Mouse (Mus musculus) hindbrain, embryonic 14.5 days (tissue): ENCODE measurements around the gene Vps51. TPM values are rescaled to one million over a fixed set of nuclear protein-coding genes. Genes with fewer than 3 reads are reported as not detected.

Experiments used
- ATAC-seq: fragments of 200-750 bp; cut with Nextera tagmentation; 2 replicates; pipeline ENCODE4 v1.8.0; 2017; ENCODE audit warnings: moderate number of reproducible peaks, mild to moderate bottlenecking, moderate TSS enrichment, moderate library complexity; ENCODE audit not compliant: low FRiP score
- DNase-seq: peaks from one replicate; pipeline ENCODE4 v3.0.0-alpha.2; 2015; ENCODE audit warnings: low spot score
- H3K27ac ChIP-seq: fragments of 300-500 bp; sonication (generic); 2 replicates; pipeline ENCODE4 v1.5.1; 2014; ENCODE audit warnings: mild to moderate bottlenecking, moderate library complexity
- H3K27me3 ChIP-seq: fragments of 300-500 bp; sonication (generic); 2 replicates; pipeline ENCODE4 v1.6.1; 2014; ENCODE audit warnings: mild to moderate bottlenecking, low read length, mixed read lengths; ENCODE audit not compliant: control insufficient read depth, insufficient read depth
- H3K36me3 ChIP-seq: fragments of 300-500 bp; sonication (generic); replicated peaks from 2 replicates; pipeline ENCODE4 v1.6.1; 2014; ENCODE audit not compliant: control insufficient read depth, insufficient read depth
- H3K4me1 ChIP-seq: fragments of 300-500 bp; sonication (generic); replicated peaks from 2 replicates; pipeline ENCODE4 v1.6.1; 2014; ENCODE audit warnings: antibody characterized with exemption, low read length, mixed read lengths; ENCODE audit not compliant: control insufficient read depth, insufficient read depth
- H3K4me2 ChIP-seq: fragments of 300-500 bp; sonication (generic); replicated peaks from 2 replicates; pipeline ENCODE4 v1.6.1; 2014; ENCODE audit warnings: mild to moderate bottlenecking, moderate library complexity
- H3K4me3 ChIP-seq: fragments of 300-500 bp; sonication (generic); replicated peaks from 2 replicates; pipeline ENCODE4 v1.5.1; 2014; ENCODE audit warnings: mild to moderate bottlenecking, low read length
- H3K9ac ChIP-seq: fragments of 300-500 bp; sonication (generic); 2 replicates; pipeline ENCODE4 v1.6.1; 2014
- H3K9me3 ChIP-seq: fragments of 300-500 bp; sonication (generic); 2 replicates; pipeline ENCODE4 v1.6.1; 2016; ENCODE audit warnings: low read length; ENCODE audit not compliant: control insufficient read depth
- WGBS: fragments of 180-500 bp; shearing (Covaris S2); extraction: QIAGEN DNeasy Blood & Tissue Kit; methylation state at CpG from one replicate; pipeline ENCODE4 v1.1.7; 2014; 5-methylcytosine and 5-hydroxymethylcytosine counted together
- polyA plus RNA-seq: library from polyadenylated mRNA; unstranded; fragments of >200 nt; fragmentation: Nextera tagmentation; extraction: Ambion mirVana; gene quantifications from 2 replicates; pipeline ENCODE4 v1.2.1, GENCODE M21; 2014

Vps51 gene
- polyA plus RNA-seq, 1 experiment from 2014 or later, result 71.7 TPM

GRCm38 (mm10) chr19:6085417-6085879 is 8.4 kb upstream of the Vps51 start:
- Histone ChIP-seq H3K27ac (no peak overlapping the region), H3K4me2 (peak overlapping the region; percentile 92), H3K4me3 (peak overlapping the region; percentile 47), H3K36me3 (peaks cover 25% of the 10 kb centered on the region), H3K9me3 (no peaks in the 10 kb centered on the region), H3K4me1 (peaks cover 14% of the 10 kb centered on the region), H3K27me3 (no peaks in the 10 kb centered on the region), H3K9ac (no peak overlapping the region; the same call in 1 of the 2 replicates)
- WGBS, result 0% methylated on average over 17 of the region's 17 CpGs
- ATAC-seq (peak; percentile 71), DNase-seq (peak; percentile 62)

DNA sequence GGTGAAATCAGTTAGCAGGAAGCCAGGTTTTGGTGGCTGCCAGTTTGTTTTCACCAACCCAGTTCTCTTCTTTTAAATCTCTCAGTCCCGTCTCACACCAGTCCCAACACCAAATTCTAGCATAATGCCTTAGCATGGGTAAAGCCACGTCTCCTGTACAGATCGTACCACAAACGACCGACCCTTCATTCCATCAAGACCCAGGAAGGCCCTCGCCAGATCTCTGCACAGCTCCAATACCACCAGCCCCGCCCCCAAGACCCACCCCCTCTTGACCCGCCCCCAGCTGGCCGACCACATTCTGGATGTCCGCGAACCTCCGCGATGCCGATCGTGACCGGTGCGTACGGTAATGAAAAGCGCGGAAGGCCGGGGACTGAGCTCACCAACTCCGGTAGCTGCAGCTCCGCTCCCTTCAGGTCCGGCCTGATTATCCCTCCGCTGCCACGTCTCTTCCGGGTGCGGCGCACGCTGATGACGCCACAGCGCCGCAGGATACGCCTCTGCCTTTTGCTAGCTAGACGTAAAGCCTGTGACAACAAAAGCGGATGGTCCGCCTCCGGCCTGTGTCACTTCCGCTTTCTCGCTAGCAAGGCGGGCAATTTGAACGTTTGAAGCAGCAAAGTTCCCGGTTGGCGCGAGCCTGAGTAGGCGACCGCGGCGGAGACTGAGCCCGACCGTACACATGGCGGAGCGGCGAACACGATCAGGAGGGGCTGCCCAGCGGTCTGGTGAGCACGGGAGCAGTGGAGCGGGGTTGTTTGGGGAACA is 7.6 kb upstream of the Vps51 start, which contains the start of the genes Zfpl1 and Cdca5:
Gene Zfpl1, minus strand, starts transcription at position 479 of the 771 bp plus-strand sequence.
Gene Cdca5, plus strand, starts transcription at position 506 of the 771 bp plus-strand sequence.
- WGBS, result under 1% methylated on average over 58 of the region's 58 CpGs
- Histone ChIP-seq H3K9me3 (no peaks in the 10 kb centered on the region), H3K9ac (peak within 1 kb of the TSS; percentile 68), H3K4me1 (peaks cover 14% of the 10 kb centered on the region), H3K27ac (peak within 1 kb of the TSS; percentile 26; the same call in 1 of the 2 replicates), H3K4me2 (peak within 1 kb of the TSS; percentile 92), H3K36me3 (peaks cover 29% of the 10 kb centered on the region), H3K4me3 (peak within 1 kb of the TSS; percentile 47), H3K27me3 (no peaks in the 10 kb centered on the region)
- ATAC-seq, result peak; percentile 91
- peak; percentile 100 for DNase-seq

DNA sequence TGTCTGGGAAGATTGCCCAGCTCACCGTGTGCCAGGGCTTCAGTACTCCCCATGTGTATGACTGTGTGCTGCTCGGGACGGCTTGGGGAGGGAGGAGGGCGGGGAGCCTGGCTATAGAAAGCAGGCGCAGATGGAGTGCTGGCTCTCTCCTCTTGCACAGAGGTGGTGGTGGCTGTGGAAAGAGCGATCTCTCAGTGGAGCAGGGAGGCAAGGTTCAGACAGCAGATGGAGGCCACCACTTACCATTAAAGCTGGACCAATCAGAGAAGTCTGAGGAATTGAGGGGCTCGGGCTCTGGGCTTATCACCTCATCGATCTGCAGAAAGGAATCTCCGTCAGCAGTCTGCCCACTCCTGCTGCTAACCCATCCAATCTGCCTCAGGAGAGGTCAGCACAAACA is 5.1 kb upstream of the Vps51 start, which contains the start of gene Gm28374:
Gene Gm28374, minus strand, starts transcription at position 101 of the 400 bp plus-strand sequence.
- H3K4me1 ChIP-seq, result peaks cover 14% of the 10 kb centered on the region
- H3K4me2 ChIP-seq, result no peak within 1 kb of the TSS
- H3K27me3 ChIP-seq, result no peaks in the 10 kb centered on the region
- H3K27ac ChIP-seq, result no peak within 1 kb of the TSS
- 91% methylated on average over 9 of the region's 9 CpGs for WGBS
- peaks cover 37% of the 10 kb centered on the region for H3K36me3 ChIP-seq
- no peaks in the 10 kb centered on the region for H3K9me3 ChIP-seq
- no peak within 1 kb of the TSS for H3K9ac ChIP-seq
- DNase-seq (no peak), ATAC-seq (no peak)
- H3K4me3 ChIP-seq, result no peak within 1 kb of the TSS

- 97% methylated on average over 12 of the region's 12 CpGs for WGBS
- H3K4me1 ChIP-seq, result peaks cover 19% of the 10 kb centered on the region
- H3K36me3 ChIP-seq, result peaks cover 42% of the 10 kb centered on the region
- H3K9ac ChIP-seq, result no peak within 1 kb of the TSS
- no peaks in the 10 kb centered on the region for H3K27me3 ChIP-seq
- H3K4me2 ChIP-seq, result no peak within 1 kb of the TSS
- no peaks in the 10 kb centered on the region for H3K9me3 ChIP-seq
- DNase-seq, result no peak
- no peak within 1 kb of the TSS for H3K4me3 ChIP-seq
- H3K27ac ChIP-seq, result no peak within 1 kb of the TSS
- no peak for ATAC-seq
Measured at GRCm38 (mm10) chr19:6079983-6080480, 3.0 kb upstream of the Vps51 start, which contains the start of gene Tmem262. TSS of gene Tmem262 (plus strand) at chr19:6080033.

DNA sequence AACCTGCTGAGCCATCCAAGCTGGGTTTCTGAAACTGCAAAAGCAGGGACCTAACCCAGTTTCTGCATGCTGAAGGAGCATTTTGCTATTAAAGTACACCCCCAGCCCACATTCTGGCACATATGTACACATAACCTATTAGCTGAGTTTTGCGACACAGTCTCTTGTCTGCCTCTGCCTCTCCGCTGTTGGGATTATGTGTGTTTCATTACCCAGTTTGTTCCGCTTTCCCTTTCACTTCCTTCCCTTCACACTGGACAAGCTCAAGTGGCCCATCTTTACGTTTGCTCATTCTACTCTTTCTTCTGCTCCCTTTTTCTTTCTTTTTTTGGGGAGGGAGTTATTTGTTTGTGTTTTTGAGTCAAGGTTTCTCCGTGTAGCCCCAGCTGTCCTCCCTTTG is 3.1 kb downstream of the Vps51 start:
- Histone ChIP-seq H3K9ac (no peak overlapping the region), H3K27ac (no peak overlapping the region), H3K9me3 (no peaks in the 10 kb centered on the region), H3K27me3 (no peaks in the 10 kb centered on the region), H3K36me3 (peaks cover 50% of the 10 kb centered on the region), H3K4me1 (peaks cover 8% of the 10 kb centered on the region), H3K4me3 (no peak overlapping the region), H3K4me2 (no peak overlapping the region)
- ATAC-seq, result no peak
- WGBS, result 94% methylated on average over 5 of the region's 5 CpGs
- no peak for DNase-seq

- peaks cover 18% of the 10 kb centered on the region for H3K4me1 ChIP-seq
- no peak overlapping the region for H3K4me3 ChIP-seq
- ATAC-seq (no peak), DNase-seq (no peak)
- H3K4me2 ChIP-seq, result no peak overlapping the region
- H3K27me3 ChIP-seq, result no peaks in the 10 kb centered on the region
- peaks cover 55% of the 10 kb centered on the region for H3K36me3 ChIP-seq
- H3K9me3 ChIP-seq, result no peaks in the 10 kb centered on the region
- H3K27ac ChIP-seq, result no peak overlapping the region
- H3K9ac ChIP-seq, result no peak overlapping the region
- WGBS, result 93% methylated on average over 19 of the region's 19 CpGs
Measured at GRCm38 (mm10) chr19:6071261-6071660, 5.8 kb downstream of the Vps51 start.

DNA sequence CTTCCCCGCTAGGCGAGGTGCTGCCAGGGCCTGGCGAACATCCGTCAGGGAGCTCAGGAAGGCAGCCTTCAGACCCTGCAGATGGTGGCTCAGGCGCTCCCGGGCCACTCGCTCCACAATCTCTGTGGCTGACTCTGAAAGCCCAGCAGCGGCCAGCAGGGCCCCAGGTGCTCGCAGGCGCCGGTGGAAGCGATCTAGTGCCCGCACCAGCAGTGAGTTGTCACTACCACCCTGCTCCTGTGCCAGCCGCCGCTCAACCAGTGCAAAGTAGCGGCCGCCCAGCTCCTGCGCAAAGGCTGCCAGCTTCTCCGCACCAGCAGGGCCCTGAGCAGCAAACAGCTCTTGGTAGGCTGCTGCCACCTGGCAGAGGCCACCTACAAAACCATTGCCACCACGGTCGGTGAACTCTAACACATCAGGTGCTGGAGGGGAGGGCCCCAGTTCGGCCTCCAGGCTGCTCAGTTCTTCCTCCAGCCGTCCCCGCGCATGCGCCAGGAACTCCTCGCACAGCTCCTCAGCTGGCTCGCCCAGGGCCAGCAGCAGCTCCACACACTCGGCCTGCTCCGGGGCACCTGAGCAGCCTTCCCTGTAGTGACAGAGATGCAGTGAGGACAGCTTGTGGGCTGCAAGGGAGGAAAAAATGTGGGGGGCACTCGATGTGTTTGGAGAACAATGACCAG is 6.3 kb downstream of the Vps51 start:
- Histone ChIP-seq H3K4me3 (no peak overlapping the region), H3K9ac (no peak overlapping the region), H3K4me1 (peaks cover 16% of the 10 kb centered on the region), H3K27me3 (no peaks in the 10 kb centered on the region), H3K9me3 (no peaks in the 10 kb centered on the region), H3K4me2 (no peak overlapping the region), H3K36me3 (peaks cover 55% of the 10 kb centered on the region), H3K27ac (no peak overlapping the region)
- WGBS, result 89% methylated on average over 31 of the region's 31 CpGs
- ATAC-seq (no peak), DNase-seq (no peak)

DNA sequence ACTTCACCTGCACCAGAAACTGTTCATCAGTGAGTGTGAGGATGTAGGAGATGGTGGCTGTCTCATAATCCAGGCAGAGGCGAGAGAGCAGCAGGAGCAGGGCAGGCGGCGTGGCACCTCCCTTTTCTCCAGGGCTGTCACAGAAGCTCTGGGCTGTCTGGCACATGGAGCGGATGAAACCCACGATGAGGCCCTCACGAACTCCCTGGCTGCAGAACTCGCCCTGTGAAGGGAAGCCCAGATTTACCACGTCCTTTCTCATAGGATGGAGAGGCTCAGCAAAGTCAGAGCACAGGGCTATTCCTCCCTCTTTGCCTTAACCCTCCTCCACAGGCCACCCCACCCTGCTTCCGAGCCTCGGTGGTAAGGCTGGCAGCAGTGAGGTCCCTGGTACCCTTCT is 7.2 kb downstream of the Vps51 start:
- Histone ChIP-seq H3K4me2 (no peak overlapping the region), H3K4me3 (no peak overlapping the region), H3K27me3 (no peaks in the 10 kb centered on the region), H3K9ac (no peak overlapping the region), H3K9me3 (no peaks in the 10 kb centered on the region), H3K27ac (no peak overlapping the region), H3K36me3 (peaks cover 50% of the 10 kb centered on the region), H3K4me1 (peaks cover 16% of the 10 kb centered on the region)
- DNase-seq (no peak), ATAC-seq (no peak)
- WGBS, result 94% methylated on average over 10 of the region's 10 CpGs

DNA sequence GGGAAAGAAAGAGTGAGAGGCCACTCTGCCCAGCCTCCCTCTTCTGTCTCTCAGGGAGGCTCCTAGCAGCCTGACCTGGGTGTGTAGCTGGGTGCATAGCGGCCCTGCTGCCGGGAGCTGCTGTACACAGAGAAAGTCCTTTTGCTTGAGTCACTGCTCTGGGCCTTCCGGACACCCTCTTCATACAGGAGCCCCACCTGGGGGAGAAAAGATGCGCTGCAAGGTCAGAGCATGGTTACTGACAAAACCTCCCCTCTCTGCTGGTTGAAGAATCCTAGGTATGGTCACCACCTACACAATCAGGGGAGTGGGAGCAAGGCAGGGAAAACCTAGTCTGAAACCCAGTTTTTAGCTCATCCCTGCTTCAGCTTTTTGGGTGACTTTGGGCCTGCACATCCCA is 8.1 kb downstream of the Vps51 start:
- peaks cover 16% of the 10 kb centered on the region for H3K4me1 ChIP-seq
- 82% methylated on average over 4 of the region's 4 CpGs for WGBS

More for the DNA sequence above, 8.1 kb downstream of the Vps51 start:
- H3K4me3 ChIP-seq, result no peak overlapping the region
- H3K27ac ChIP-seq, result no peak overlapping the region
- no peak for DNase-seq
- peaks cover 46% of the 10 kb centered on the region for H3K36me3 ChIP-seq
- no peaks in the 10 kb centered on the region for H3K9me3 ChIP-seq
- ATAC-seq, result no peak
- H3K27me3 ChIP-seq, result no peaks in the 10 kb centered on the region
- no peak overlapping the region for H3K4me2 ChIP-seq
- H3K9ac ChIP-seq, result no peak overlapping the region
